Mouse (Mus musculus): ENCODE results near the gene Sclt1. TPM values are rescaled to one million over a fixed set of nuclear protein-coding genes. Genes with fewer than 3 reads are reported as not detected.
A peak's percentile ranks its signal among the peaks of the same experiment; 100 is the strongest.

Gene Sclt1
- polyA plus RNA-seq, 1 experiment from 2014 or later, result 19.5 TPM

DNA sequence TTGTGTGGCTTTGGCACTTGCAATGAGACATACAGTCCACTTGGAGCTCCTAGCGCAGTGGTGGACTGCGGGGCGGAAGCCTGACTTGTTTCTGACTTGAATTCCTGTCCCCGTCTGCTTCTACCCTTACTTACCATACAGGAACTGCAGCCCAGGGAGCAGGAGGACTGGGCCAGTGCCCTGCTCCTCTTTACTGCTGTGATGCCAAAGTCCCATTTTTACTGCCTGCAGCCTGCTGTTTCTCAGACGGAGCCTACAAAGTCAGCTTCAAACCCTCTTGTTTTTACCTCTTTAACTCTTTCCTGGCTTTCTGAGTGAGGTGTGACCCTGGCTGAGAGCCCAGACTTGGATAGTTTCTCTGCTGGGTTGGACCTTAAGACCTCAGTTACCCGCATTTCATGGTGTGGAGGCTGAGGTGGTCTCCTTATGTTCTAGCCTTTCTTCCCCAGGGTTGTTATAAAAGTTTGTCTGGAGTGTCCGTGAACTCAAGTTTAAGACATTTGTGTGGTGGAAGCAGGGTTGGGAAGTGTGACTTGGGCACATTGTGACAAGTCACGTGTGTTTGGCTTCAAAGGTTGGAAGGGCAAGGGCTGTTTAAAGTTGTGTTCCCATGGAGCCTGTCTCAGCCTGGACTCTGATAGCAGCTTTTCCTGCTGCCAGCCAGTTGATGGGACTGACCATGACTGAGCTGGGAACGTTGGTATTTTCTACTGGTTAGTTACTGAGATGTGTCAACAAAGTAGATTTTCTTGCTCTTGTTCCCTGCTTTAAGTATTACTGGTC is 148.0 kb downstream of the Sclt1 start:
- H3K36me3 ChIP-seq (ENCODE audit: control insufficient read depth, insufficient read depth, low read length), result peaks cover 49% of the 10 kb centered on the region
- ATAC-seq (ENCODE audit: low FRiP score, low TSS enrichment), result no peak
- 89% methylated on average over 9 of the region's 9 CpGs for WGBS

DNA sequence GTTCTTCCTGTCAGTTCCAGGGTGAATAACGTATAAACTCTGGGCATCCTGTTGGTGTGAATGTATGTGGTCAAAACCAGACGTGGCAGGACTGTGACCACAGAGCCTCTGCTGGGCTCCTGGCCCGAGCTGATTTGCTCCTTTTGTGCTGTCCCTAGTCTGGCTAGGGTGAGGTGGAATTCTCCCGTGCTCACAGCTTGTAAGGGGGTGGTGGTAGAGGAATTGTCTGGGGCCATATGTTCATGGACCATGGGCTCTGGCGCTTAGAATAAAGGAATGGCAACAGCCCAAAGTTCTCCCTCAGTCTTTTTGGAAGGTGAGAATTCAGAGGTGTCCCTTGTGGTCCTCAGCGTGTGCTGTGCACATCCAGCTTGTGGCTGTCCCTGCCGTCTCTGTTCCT is 149.5 kb downstream of the Sclt1 start:
- H3K9ac ChIP-seq (replicated peaks; ENCODE audit: low read length), result no peak overlapping the region
- WGBS, result 90% methylated on average over 7 of the region's 7 CpGs
- no peaks in the 10 kb centered on the region for H3K27me3 ChIP-seq (ENCODE audit: control insufficient read depth, insufficient read depth, low read length)
- H3K4me2 ChIP-seq (ENCODE audit: low read length), result no peak overlapping the region
- H3K36me3 ChIP-seq (ENCODE audit: control insufficient read depth, insufficient read depth, low read length), result peaks cover 45% of the 10 kb centered on the region
- no peaks in the 10 kb centered on the region for H3K9me3 ChIP-seq (ENCODE audit: control insufficient read depth, low read length)
- H3K27ac ChIP-seq (replicated peaks; ENCODE audit: low read depth, low read length), result no peak overlapping the region
- H3K4me1 ChIP-seq (ENCODE audit: control insufficient read depth, insufficient read depth, low read length), result no peaks in the 10 kb centered on the region
- ATAC-seq (ENCODE audit: low FRiP score, low TSS enrichment), result no peak
- H3K4me3 ChIP-seq (replicated peaks; ENCODE audit: low read depth, low read length), result no peak overlapping the region
- no peak for DNase-seq

More for the DNA sequence above, 148.0 kb downstream of the Sclt1 start:
- Histone ChIP-seq H3K9me3 (ENCODE audit: control insufficient read depth, low read length) (no peaks in the 10 kb centered on the region), H3K4me2 (ENCODE audit: low read length) (no peak overlapping the region), H3K9ac (replicated peaks; ENCODE audit: low read length) (no peak overlapping the region), H3K4me3 (replicated peaks; ENCODE audit: low read depth, low read length) (no peak overlapping the region), H3K27ac (replicated peaks; ENCODE audit: low read depth, low read length) (no peak overlapping the region), H3K27me3 (ENCODE audit: control insufficient read depth, insufficient read depth, low read length) (no peaks in the 10 kb centered on the region), H3K4me1 (ENCODE audit: control insufficient read depth, insufficient read depth, low read length) (no peaks in the 10 kb centered on the region)
- DNase-seq, result no peak

DNA sequence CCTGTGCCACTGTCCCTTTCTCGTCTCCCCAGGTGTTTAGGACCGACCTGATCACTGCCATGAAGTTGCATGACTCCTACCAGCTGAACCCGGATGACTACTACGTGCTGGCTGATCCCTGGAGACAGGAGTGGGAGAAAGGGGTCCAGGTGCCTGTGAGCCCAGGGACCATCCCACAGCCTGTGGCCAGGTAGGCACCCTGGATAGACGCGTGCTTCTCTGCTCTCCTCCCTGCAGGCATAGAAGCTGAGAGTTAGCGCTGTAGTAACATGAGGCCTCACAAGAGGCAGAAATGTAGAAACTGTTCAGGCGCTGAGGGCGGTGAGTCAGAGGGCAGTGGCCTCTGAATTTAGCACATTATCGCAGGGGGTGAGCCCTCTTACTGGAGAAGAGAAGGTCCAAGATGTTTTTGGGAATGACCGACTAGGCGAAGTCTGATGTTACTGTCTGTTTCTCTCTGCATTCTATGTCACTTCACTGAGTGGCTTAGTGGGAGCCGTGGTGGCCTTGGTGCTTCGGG is 150.6 kb downstream of the Sclt1 start:
- Histone ChIP-seq H3K9ac (replicated peaks; ENCODE audit: low read length) (no peak overlapping the region), H3K4me1 (ENCODE audit: control insufficient read depth, insufficient read depth, low read length) (no peaks in the 10 kb centered on the region), H3K4me3 (replicated peaks; ENCODE audit: low read depth, low read length) (no peak overlapping the region), H3K36me3 (ENCODE audit: control insufficient read depth, insufficient read depth, low read length) (peaks cover 37% of the 10 kb centered on the region), H3K27ac (replicated peaks; ENCODE audit: low read depth, low read length) (no peak overlapping the region), H3K9me3 (ENCODE audit: control insufficient read depth, low read length) (no peaks in the 10 kb centered on the region), H3K4me2 (ENCODE audit: low read length) (no peak overlapping the region), H3K27me3 (ENCODE audit: control insufficient read depth, insufficient read depth, low read length) (no peaks in the 10 kb centered on the region)
- no peak for ATAC-seq (ENCODE audit: low FRiP score, low TSS enrichment)
- DNase-seq, result no peak
- 95% methylated on average over 14 of the region's 14 CpGs for WGBS

DNA sequence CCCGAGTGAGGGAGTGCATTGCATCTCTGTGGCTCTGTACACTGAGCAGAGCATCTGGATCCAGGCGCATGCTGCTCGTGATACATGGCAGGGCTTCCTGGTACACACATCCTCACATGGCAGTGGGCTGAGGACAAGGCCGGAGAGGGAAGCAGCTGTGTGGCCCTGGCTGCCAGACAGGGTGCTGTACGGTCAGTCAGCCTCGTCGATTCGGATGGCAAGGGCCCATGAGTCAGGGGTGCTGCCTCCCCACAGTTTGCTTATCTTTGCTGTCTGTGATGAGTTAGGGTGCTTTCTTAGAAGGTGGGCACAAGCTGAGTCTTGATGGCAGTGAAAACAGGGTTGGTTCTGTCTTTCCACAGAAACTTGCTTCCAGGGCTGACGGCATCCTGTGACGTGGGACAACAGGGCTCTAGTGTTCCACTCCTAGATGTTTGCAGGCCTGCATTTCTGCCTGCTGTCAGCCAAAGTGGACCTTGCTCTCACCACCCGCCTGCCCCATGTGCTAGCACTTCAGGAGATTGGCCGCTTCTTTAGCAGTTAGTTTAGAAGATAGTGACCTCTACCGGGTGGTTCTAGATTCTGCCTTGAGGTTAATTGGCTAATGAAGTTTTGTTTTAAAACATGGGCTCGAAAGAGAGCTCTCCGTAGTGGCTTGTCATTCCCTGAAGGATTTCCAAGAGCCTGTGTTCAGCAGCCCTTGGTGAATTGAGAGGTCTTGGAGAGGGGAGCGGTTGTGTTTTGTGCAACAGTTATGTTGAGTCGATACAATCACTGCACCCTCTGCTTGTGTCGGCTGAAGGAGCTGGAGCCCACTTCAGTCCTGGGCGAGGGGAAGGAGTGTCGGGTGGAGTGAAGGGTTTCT is 151.4 kb downstream of the Sclt1 start:
- H3K27ac ChIP-seq (replicated peaks; ENCODE audit: low read depth, low read length), result no peak overlapping the region
- peaks cover 33% of the 10 kb centered on the region for H3K36me3 ChIP-seq (ENCODE audit: control insufficient read depth, insufficient read depth, low read length)
- no peaks in the 10 kb centered on the region for H3K27me3 ChIP-seq (ENCODE audit: control insufficient read depth, insufficient read depth, low read length)
- no peak overlapping the region for H3K4me2 ChIP-seq (ENCODE audit: low read length)
- H3K4me3 ChIP-seq (replicated peaks; ENCODE audit: low read depth, low read length), result no peak overlapping the region
- no peak overlapping the region for H3K9ac ChIP-seq (replicated peaks; ENCODE audit: low read length)
- DNase-seq, result no peak
- WGBS, result 94% methylated on average over 20 of the region's 20 CpGs
- H3K9me3 ChIP-seq (ENCODE audit: control insufficient read depth, low read length), result no peaks in the 10 kb centered on the region
- no peaks in the 10 kb centered on the region for H3K4me1 ChIP-seq (ENCODE audit: control insufficient read depth, insufficient read depth, low read length)
- no peak for ATAC-seq (ENCODE audit: low FRiP score, low TSS enrichment)

DNA sequence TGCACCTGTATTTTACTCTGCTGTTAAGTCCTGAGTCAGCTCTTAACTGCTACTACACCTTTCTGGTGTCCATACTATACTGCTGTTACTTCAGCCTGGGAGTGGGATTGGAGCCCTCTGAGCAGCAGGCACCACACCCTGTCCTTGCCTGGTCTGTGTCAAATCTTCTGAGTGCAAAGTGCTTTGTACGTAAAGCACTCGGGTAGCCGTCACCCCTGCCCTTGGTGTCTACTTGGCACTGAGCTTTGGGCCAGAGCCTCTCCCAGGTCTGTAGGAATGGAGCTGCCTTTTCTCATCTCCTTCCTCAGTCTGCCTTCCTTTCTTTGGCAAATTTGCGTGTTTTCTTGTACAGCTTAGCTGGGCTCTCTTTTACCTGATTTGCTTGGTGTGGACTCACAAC is 152.3 kb downstream of the Sclt1 start:
- no peaks in the 10 kb centered on the region for H3K4me1 ChIP-seq (ENCODE audit: control insufficient read depth, insufficient read depth, low read length)
- peaks cover 33% of the 10 kb centered on the region for H3K36me3 ChIP-seq (ENCODE audit: control insufficient read depth, insufficient read depth, low read length)
- no peak overlapping the region for H3K4me3 ChIP-seq (replicated peaks; ENCODE audit: low read depth, low read length)
- DNase-seq, result no peak
- H3K9ac ChIP-seq (replicated peaks; ENCODE audit: low read length), result no peak overlapping the region
- no peak for ATAC-seq (ENCODE audit: low FRiP score, low TSS enrichment)
- no peak overlapping the region for H3K27ac ChIP-seq (replicated peaks; ENCODE audit: low read depth, low read length)
- WGBS, result 94% methylated on average over 4 of the region's 4 CpGs
- no peak overlapping the region for H3K4me2 ChIP-seq (ENCODE audit: low read length)
- H3K9me3 ChIP-seq (ENCODE audit: control insufficient read depth, low read length), result no peaks in the 10 kb centered on the region
- no peaks in the 10 kb centered on the region for H3K27me3 ChIP-seq (ENCODE audit: control insufficient read depth, insufficient read depth, low read length)

DNA sequence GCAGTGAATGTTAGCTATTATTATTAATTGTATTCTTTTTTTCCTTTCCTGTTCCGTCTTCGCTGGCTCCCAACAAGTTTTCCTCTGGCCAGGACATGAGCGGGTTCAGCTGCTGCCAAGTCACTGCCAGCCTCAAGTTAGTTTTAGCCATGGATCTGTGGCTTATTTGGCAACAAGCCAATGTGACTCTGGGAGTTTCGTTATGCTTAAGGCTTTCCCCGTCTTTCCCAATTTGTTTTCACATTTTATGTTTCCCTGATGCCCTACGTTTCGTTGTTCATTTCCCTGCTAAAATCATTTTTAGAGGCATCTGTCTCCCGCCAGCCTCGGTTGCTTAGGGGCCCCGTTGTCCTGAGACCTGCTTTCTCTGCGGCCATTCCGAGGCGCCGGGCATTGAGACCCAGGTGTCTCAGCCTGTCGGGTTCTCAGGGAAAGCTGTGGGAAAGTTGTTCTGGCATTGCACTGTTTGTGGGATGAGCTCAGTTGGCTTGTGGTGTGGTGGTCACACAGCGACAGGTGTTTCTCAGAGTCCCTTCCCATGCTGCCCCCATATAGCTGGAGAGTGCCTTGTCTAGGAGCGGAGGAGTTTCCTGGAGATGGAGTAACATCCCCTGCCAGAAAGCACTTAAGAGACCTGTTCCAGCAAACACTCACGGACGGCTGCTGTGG is 152.9 kb downstream of the Sclt1 start:
- ATAC-seq (ENCODE audit: low FRiP score, low TSS enrichment), result no peak
- H3K4me1 ChIP-seq (ENCODE audit: control insufficient read depth, insufficient read depth, low read length), result no peaks in the 10 kb centered on the region
- no peak overlapping the region for H3K4me2 ChIP-seq (ENCODE audit: low read length)
- DNase-seq, result peak; percentile 30
- H3K27me3 ChIP-seq (ENCODE audit: control insufficient read depth, insufficient read depth, low read length), result no peaks in the 10 kb centered on the region
- H3K4me3 ChIP-seq (replicated peaks; ENCODE audit: low read depth, low read length), result no peak overlapping the region
- H3K27ac ChIP-seq (replicated peaks; ENCODE audit: low read depth, low read length), result no peak overlapping the region
- no peak overlapping the region for H3K9ac ChIP-seq (replicated peaks; ENCODE audit: low read length)
- 89% methylated on average over 19 of the region's 19 CpGs for WGBS
- H3K36me3 ChIP-seq (ENCODE audit: control insufficient read depth, insufficient read depth, low read length), result peaks cover 30% of the 10 kb centered on the region
- H3K9me3 ChIP-seq (ENCODE audit: control insufficient read depth, low read length), result no peaks in the 10 kb centered on the region

DNA sequence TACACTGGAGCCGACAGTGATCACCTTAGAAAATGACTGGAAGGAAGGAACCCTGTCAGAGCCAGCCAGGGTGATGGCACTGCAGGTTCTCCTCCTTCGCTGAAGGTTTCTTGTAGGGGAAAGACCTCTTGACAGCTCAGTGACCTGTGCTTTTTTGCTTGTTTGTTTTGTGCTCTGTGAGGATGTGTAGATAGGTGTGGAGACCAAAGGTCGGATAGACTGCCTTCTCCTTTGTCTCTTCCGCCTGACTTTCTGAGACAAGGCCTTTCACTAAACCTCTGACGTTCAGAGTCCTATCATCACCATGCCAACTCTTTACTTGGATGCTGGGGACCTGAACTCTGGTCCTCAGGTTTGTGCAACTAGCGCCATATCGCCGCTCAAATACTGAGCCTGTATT is 153.8 kb downstream of the Sclt1 start:
- Histone ChIP-seq H3K4me2 (ENCODE audit: low read length) (no peak overlapping the region), H3K9me3 (ENCODE audit: control insufficient read depth, low read length) (no peaks in the 10 kb centered on the region), H3K4me3 (replicated peaks; ENCODE audit: low read depth, low read length) (no peak overlapping the region), H3K4me1 (ENCODE audit: control insufficient read depth, insufficient read depth, low read length) (no peaks in the 10 kb centered on the region), H3K27ac (replicated peaks; ENCODE audit: low read depth, low read length) (no peak overlapping the region), H3K9ac (replicated peaks; ENCODE audit: low read length) (no peak overlapping the region), H3K36me3 (ENCODE audit: control insufficient read depth, insufficient read depth, low read length) (peaks cover 21% of the 10 kb centered on the region), H3K27me3 (ENCODE audit: control insufficient read depth, insufficient read depth, low read length) (no peaks in the 10 kb centered on the region)
- ATAC-seq (ENCODE audit: low FRiP score, low TSS enrichment) (no peak), DNase-seq (no peak)
- 65% methylated on average over 8 of the region's 8 CpGs for WGBS

DNA sequence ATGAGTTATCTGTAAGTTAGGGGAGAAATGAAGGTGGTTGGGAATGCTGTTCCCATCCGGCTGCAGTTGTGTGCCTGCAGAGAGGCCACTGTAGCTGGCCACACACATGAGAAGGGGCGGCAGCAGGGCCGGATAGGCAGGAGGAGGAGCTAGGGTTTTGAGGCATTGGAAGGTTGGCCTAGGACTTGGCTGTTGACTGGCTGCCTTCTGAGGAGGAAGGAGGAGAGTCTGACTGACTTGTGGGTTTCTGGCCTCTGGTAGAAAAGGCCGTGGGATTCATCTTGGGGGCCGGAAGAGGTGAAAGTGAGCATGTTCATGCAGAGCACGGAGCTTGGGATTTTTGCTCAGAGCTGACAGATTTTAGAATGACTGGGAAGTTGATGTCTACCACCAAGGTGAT is 154.7 kb downstream of the Sclt1 start:
- DNase-seq (no peak), ATAC-seq (ENCODE audit: low FRiP score, low TSS enrichment) (no peak)
- peaks cover 19% of the 10 kb centered on the region for H3K36me3 ChIP-seq (ENCODE audit: control insufficient read depth, insufficient read depth, low read length)
- H3K4me3 ChIP-seq (replicated peaks; ENCODE audit: low read depth, low read length), result no peak overlapping the region
- H3K9ac ChIP-seq (replicated peaks; ENCODE audit: low read length), result no peak overlapping the region
- H3K4me2 ChIP-seq (ENCODE audit: low read length), result no peak overlapping the region
- H3K9me3 ChIP-seq (ENCODE audit: control insufficient read depth, low read length), result no peaks in the 10 kb centered on the region
- whole genome bisulfite sequencing, result 71% methylated on average over 6 of the region's 6 CpGs
- no peaks in the 10 kb centered on the region for H3K27me3 ChIP-seq (ENCODE audit: control insufficient read depth, insufficient read depth, low read length)
- no peak overlapping the region for H3K27ac ChIP-seq (replicated peaks; ENCODE audit: low read depth, low read length)
- no peaks in the 10 kb centered on the region for H3K4me1 ChIP-seq (ENCODE audit: control insufficient read depth, insufficient read depth, low read length)
